Mouse (Mus musculus) brain, adult 2 months (tissue): ENCODE results near the gene Creg1.

Source experiments
- DNase-seq: peaks from one replicate; pipeline ENCODE4 v3.0.0; 2011; ENCODE audit warnings: low read depth, low spot score

Gene Creg1

GRCm38 (mm10) chr1:165788511-165788910 is 25.0 kb downstream of the Creg1 start, which contains the start of gene Cd247:
Cd247 (plus strand) TSS chr1:165788681.
- DNase-seq: no peak

- DNase-seq: no peak
These were observed 25.6 kb downstream of the Creg1 start for GRCm38 (mm10) chr1:165789066-165789660.

- DNase-seq: no peak
These were observed 26.4 kb downstream of the Creg1 start for GRCm38 (mm10) chr1:165789963-165790362.

- DNase-seq: no peak
These were observed 27.1 kb downstream of the Creg1 start for GRCm38 (mm10) chr1:165790461-165791210.

GRCm38 (mm10) chr1:165791411-165791810 is 27.9 kb downstream of the Creg1 start:
- no peak for DNase-seq

- DNase-seq: no peak
These were observed 38.3 kb downstream of the Creg1 start for GRCm38 (mm10) chr1:165801709-165802310.

- DNase-seq: no peak
These were observed 39.6 kb downstream of the Creg1 start for GRCm38 (mm10) chr1:165803107-165803506.

GRCm38 (mm10) chr1:165804133-165804532 is 40.6 kb downstream of the Creg1 start:
- DNase-seq: no peak

GRCm38 (mm10) chr1:165810633-165811032 is 47.1 kb downstream of the Creg1 start:
- no peak for DNase-seq

- no peak for DNase-seq
These were observed 47.6 kb downstream of the Creg1 start for GRCm38 (mm10) chr1:165811170-165811569.

- DNase-seq: no peak
These were observed 49.2 kb downstream of the Creg1 start for GRCm38 (mm10) chr1:165812775-165813174.

GRCm38 (mm10) chr1:165814116-165814515 is 50.6 kb downstream of the Creg1 start:
- no peak for DNase-seq

GRCm38 (mm10) chr1:165814521-165815278 is 51.2 kb downstream of the Creg1 start:
- DNase-seq: peak; percentile 12

- no peak for DNase-seq
These were observed 52.8 kb downstream of the Creg1 start for GRCm38 (mm10) chr1:165816391-165816790.

GRCm38 (mm10) chr1:165817264-165817663 is 53.7 kb downstream of the Creg1 start:
- DNase-seq: no peak

GRCm38 (mm10) chr1:165818145-165818860 is 54.8 kb downstream of the Creg1 start:
- DNase-seq: no peak

GRCm38 (mm10) chr1:165819147-165819546 is 55.6 kb downstream of the Creg1 start:
- DNase-seq: no peak

- DNase-seq: no peak
These were observed 58.5 kb downstream of the Creg1 start for GRCm38 (mm10) chr1:165822031-165822430.
